Mouse (Mus musculus) splenic B cell, adult 2 months (primary cell): ENCODE data around the gene Efcab9.
A peak's percentile ranks its signal among the peaks of the same experiment; 100 is the strongest.

Source experiments
- DNase-seq: peaks from one replicate; pipeline ENCODE4 v3.0.0-alpha.2; 2011; ENCODE audit warnings: low read depth, low spot score
- H3K27me3 ChIP-seq: 2 replicates; pipeline ENCODE4 v1.6.1; 2012; ENCODE audit warnings: mild to moderate bottlenecking, low read length, moderate library complexity, mixed read lengths; ENCODE audit not compliant: control insufficient read depth, poor library complexity, insufficient read depth, severe bottlenecking
- H3K36me3 ChIP-seq: 2 replicates; pipeline ENCODE4 v1.6.1; 2012; ENCODE audit warnings: mild to moderate bottlenecking, low read length, moderate library complexity, mixed read lengths; ENCODE audit not compliant: control insufficient read depth, poor library complexity, insufficient read depth, severe bottlenecking

Gene Efcab9

GRCm38 (mm10) chr11:32475487-32476236 is 56.2 kb downstream of the Efcab9 start:
- Histone ChIP-seq H3K27me3 (no peaks in the 10 kb centered on the region), H3K36me3 (no peaks in the 10 kb centered on the region)
- DNase-seq = peak; percentile 24

GRCm38 (mm10) chr11:32474725-32475124 is 57.2 kb downstream of the Efcab9 start:
- H3K36me3 ChIP-seq = no peaks in the 10 kb centered on the region
- DNase-seq = no peak
- H3K27me3 ChIP-seq = no peaks in the 10 kb centered on the region
